Mouse (Mus musculus): ENCODE data around the gene 4932438H23Rik. TPM values are rescaled to one million over a fixed set of nuclear protein-coding genes. Genes with fewer than 3 reads are reported as not detected.
"Not testable (repeated sequence)": the region's sequence is repeated elsewhere in the genome, so short reads cannot be mapped to it uniquely, and the experiment has no call there.

Gene 4932438H23Rik
- polyA plus RNA-seq, 1 experiment from 2014 or later, result 0.13 TPM

DNA sequence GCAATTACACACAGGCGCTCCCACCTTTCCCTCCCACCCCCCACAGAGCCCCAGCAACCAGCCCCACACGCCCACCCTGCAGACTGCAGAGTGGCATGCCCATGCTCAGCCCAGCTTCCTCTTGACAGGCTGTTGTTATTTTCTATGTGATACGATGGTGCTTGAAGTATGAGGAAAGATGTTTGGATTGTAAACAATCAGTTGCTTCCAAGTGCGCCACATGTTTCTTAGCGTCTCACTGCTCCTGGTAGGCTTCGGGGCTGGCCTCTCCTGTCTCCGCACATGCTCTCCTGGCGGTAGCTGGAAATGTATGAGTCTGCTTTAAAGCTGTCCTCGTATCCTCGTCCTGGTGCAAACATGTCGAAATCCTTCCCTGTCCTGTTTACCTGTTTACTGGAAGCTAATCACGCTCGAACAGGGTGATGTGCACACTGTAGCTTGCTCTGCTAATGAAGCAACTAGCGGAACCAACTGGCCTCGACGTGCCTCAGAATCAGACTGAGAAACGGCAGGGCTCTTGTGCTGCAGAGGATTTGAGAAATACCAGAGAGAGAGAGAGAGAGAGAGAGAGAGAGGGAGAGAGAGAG is 9.6 kb downstream of the 4932438H23Rik start:
- Histone ChIP-seq H3K4me1 (ENCODE audit: control insufficient read depth, insufficient read depth, low read length) (no peaks in the 10 kb centered on the region), H3K36me3 (ENCODE audit: control insufficient read depth, insufficient read depth, low read length) (no peaks in the 10 kb centered on the region), H3K27me3 (ENCODE audit: control insufficient read depth, insufficient read depth, low read length) (no peaks in the 10 kb centered on the region), H3K9ac (ENCODE audit: low read length) (no peak overlapping the region), H3K27ac (ENCODE audit: low read length) (no peak overlapping the region), H3K4me2 (ENCODE audit: low read depth, low read length) (no peak overlapping the region), H3K4me3 (replicated peaks; ENCODE audit: low read length) (no peak overlapping the region), H3K9me3 (replicated peaks; ENCODE audit: control insufficient read depth, low read length) (no peaks in the 10 kb centered on the region)
- no peak for ATAC-seq (ENCODE audit: insufficient read depth, low FRiP score)
- WGBS, result 53% methylated on average over 17 of the region's 17 CpGs

GRCm38 (mm10) chr16:91084307-91085238 is 10.3 kb downstream of the 4932438H23Rik start:
- Histone ChIP-seq H3K4me2 (ENCODE audit: low read depth, low read length) (no peak overlapping the region), H3K4me1 (ENCODE audit: control insufficient read depth, insufficient read depth, low read length) (no peaks in the 10 kb centered on the region), H3K27ac (ENCODE audit: low read length) (no peak overlapping the region), H3K36me3 (ENCODE audit: control insufficient read depth, insufficient read depth, low read length) (no peaks in the 10 kb centered on the region), H3K27me3 (ENCODE audit: control insufficient read depth, insufficient read depth, low read length) (no peaks in the 10 kb centered on the region; the same call in 1 of the 2 replicates), H3K9me3 (replicated peaks; ENCODE audit: control insufficient read depth, low read length) (no peaks in the 10 kb centered on the region), H3K9ac (ENCODE audit: low read length) (no peak overlapping the region), H3K4me3 (replicated peaks; ENCODE audit: low read length) (no peak overlapping the region)
- 81% methylated on average over 21 of the region's 21 CpGs for WGBS
- ATAC-seq (ENCODE audit: insufficient read depth, low FRiP score), result no peak

GRCm38 (mm10) chr16:91083002-91083646 is 11.8 kb downstream of the 4932438H23Rik start:
- no peak overlapping the region for H3K27ac ChIP-seq (ENCODE audit: low read length)
- no peaks in the 10 kb centered on the region for H3K36me3 ChIP-seq (ENCODE audit: control insufficient read depth, insufficient read depth, low read length)
- no peak overlapping the region for H3K4me3 ChIP-seq (replicated peaks; ENCODE audit: low read length)
- no peaks in the 10 kb centered on the region; the same call in 1 of the 2 replicates for H3K27me3 ChIP-seq (ENCODE audit: control insufficient read depth, insufficient read depth, low read length)
- H3K4me2 ChIP-seq (ENCODE audit: low read depth, low read length), result no peak overlapping the region
- H3K4me1 ChIP-seq (ENCODE audit: control insufficient read depth, insufficient read depth, low read length), result no peaks in the 10 kb centered on the region
- no peaks in the 10 kb centered on the region for H3K9me3 ChIP-seq (replicated peaks; ENCODE audit: control insufficient read depth, low read length)
- H3K9ac ChIP-seq (ENCODE audit: low read length), result no peak overlapping the region
- no peak for ATAC-seq (ENCODE audit: insufficient read depth, low FRiP score)
- WGBS, result 57% methylated on average over 4 of the region's 4 CpGs

GRCm38 (mm10) chr16:91081508-91081907 is 13.4 kb downstream of the 4932438H23Rik start:
- no peaks in the 10 kb centered on the region; the same call in 1 of the 2 replicates for H3K27me3 ChIP-seq (ENCODE audit: control insufficient read depth, insufficient read depth, low read length)
- no peaks in the 10 kb centered on the region for H3K9me3 ChIP-seq (replicated peaks; ENCODE audit: control insufficient read depth, low read length)
- H3K4me2 ChIP-seq (ENCODE audit: low read depth, low read length), result no peak overlapping the region
- no peaks in the 10 kb centered on the region for H3K4me1 ChIP-seq (ENCODE audit: control insufficient read depth, insufficient read depth, low read length)
- ATAC-seq (ENCODE audit: insufficient read depth, low FRiP score), result no peak
- 22% methylated on average over 11 of the region's 12 CpGs for WGBS
- H3K9ac ChIP-seq (ENCODE audit: low read length), result no peak overlapping the region
- no peak overlapping the region for H3K4me3 ChIP-seq (replicated peaks; ENCODE audit: low read length)
- no peak overlapping the region for H3K27ac ChIP-seq (ENCODE audit: low read length)
- no peaks in the 10 kb centered on the region for H3K36me3 ChIP-seq (ENCODE audit: control insufficient read depth, insufficient read depth, low read length)

GRCm38 (mm10) chr16:91076180-91076579 is 18.7 kb downstream of the 4932438H23Rik start:
- no peak for ATAC-seq (ENCODE audit: insufficient read depth, low FRiP score)
- Histone ChIP-seq H3K27me3 (ENCODE audit: control insufficient read depth, insufficient read depth, low read length) (no peaks in the 10 kb centered on the region; the same call in 1 of the 2 replicates), H3K9me3 (replicated peaks; ENCODE audit: control insufficient read depth, low read length) (no peaks in the 10 kb centered on the region), H3K4me2 (ENCODE audit: low read depth, low read length) (no peak overlapping the region), H3K9ac (ENCODE audit: low read length) (no peak overlapping the region), H3K4me1 (ENCODE audit: control insufficient read depth, insufficient read depth, low read length) (no peaks in the 10 kb centered on the region), H3K4me3 (replicated peaks; ENCODE audit: low read length) (no peak overlapping the region), H3K36me3 (ENCODE audit: control insufficient read depth, insufficient read depth, low read length) (no peaks in the 10 kb centered on the region), H3K27ac (ENCODE audit: low read length) (no peak overlapping the region)
- WGBS, result 69% methylated on average over 5 of the region's 5 CpGs

DNA sequence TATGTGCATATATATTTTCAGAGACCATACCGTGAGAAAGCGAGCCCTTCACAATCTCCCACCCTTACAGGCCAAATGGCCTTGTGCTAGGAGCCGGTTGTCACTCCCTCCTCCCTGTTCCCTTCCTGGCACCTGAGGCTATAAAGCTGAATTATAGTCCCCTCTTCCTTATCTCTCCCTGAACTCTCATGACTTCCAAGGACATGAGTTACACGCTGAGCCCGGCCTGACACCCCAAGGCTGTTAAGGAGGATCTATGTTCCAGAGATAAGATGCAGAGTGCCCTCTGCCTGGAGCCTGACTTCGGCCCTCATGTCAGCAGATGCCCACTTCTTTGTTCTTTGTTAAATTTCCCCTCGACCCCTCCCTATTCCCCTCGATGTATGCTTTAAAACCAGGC is 19.5 kb downstream of the 4932438H23Rik start:
- 82% methylated on average over 8 of the region's 8 CpGs for WGBS
- not testable (repeated sequence) for H3K4me1 ChIP-seq (ENCODE audit: control insufficient read depth, insufficient read depth, low read length); H3K27me3 ChIP-seq (ENCODE audit: control insufficient read depth, insufficient read depth, low read length); H3K9ac ChIP-seq (ENCODE audit: low read length); H3K27ac ChIP-seq (ENCODE audit: low read length); ATAC-seq (ENCODE audit: insufficient read depth, low FRiP score); H3K36me3 ChIP-seq (ENCODE audit: control insufficient read depth, insufficient read depth, low read length); H3K9me3 ChIP-seq (replicated peaks; ENCODE audit: control insufficient read depth, low read length); H3K4me3 ChIP-seq (replicated peaks; ENCODE audit: low read length); H3K4me2 ChIP-seq (ENCODE audit: low read depth, low read length)

- no peak overlapping the region for H3K4me3 ChIP-seq (replicated peaks; ENCODE audit: low read length)
- H3K27ac ChIP-seq (ENCODE audit: low read length), result no peak overlapping the region
- no peak overlapping the region; the same call in 1 of the 2 replicates for H3K9ac ChIP-seq (ENCODE audit: low read length)
- H3K27me3 ChIP-seq (ENCODE audit: control insufficient read depth, insufficient read depth, low read length), result no peaks in the 10 kb centered on the region
- WGBS, result 28% methylated on average over 24 of the region's 24 CpGs
- no peaks in the 10 kb centered on the region for H3K9me3 ChIP-seq (replicated peaks; ENCODE audit: control insufficient read depth, low read length)
- peak; percentile 95 for ATAC-seq (ENCODE audit: insufficient read depth, low FRiP score)
- peak overlapping the region; percentile 36 for H3K4me2 ChIP-seq (ENCODE audit: low read depth, low read length)
- no peaks in the 10 kb centered on the region; the same call in 1 of the 2 replicates for H3K4me1 ChIP-seq (ENCODE audit: control insufficient read depth, insufficient read depth, low read length)
- no peaks in the 10 kb centered on the region for H3K36me3 ChIP-seq (ENCODE audit: control insufficient read depth, insufficient read depth, low read length)
Observed at GRCm38 (mm10) chr16:91073163-91073892, 21.6 kb downstream of the 4932438H23Rik start.

DNA sequence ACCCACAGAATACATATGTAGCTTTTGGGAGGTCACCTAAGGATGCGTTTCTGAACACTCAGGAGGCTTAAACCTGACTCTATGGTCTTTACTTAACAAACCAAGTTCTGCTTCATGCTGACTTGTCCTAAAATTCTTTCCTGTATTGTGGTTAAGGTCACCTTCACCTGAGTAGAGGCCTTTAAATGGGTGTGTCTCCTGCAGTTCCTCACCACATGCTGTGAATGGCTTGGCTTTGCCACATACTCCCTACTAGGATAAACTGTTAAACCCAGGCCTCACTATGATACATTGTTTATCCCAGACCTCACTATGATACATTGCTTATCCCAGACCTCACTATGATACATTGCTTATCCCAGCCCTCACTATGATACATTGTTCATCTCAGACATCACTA is 22.7 kb downstream of the 4932438H23Rik start:
- no peak overlapping the region for H3K4me3 ChIP-seq (replicated peaks; ENCODE audit: low read length)
- no peak overlapping the region for H3K27ac ChIP-seq (ENCODE audit: low read length)
- ATAC-seq (ENCODE audit: insufficient read depth, low FRiP score), result no peak
- H3K36me3 ChIP-seq (ENCODE audit: control insufficient read depth, insufficient read depth, low read length), result no peaks in the 10 kb centered on the region
- H3K9me3 ChIP-seq (replicated peaks; ENCODE audit: control insufficient read depth, low read length), result no peaks in the 10 kb centered on the region
- no peak overlapping the region for H3K4me2 ChIP-seq (ENCODE audit: low read depth, low read length)
- no peaks in the 10 kb centered on the region for H3K27me3 ChIP-seq (ENCODE audit: control insufficient read depth, insufficient read depth, low read length)
- 97% methylated on average over 1 of the region's 1 CpGs for WGBS
- H3K4me1 ChIP-seq (ENCODE audit: control insufficient read depth, insufficient read depth, low read length), result no peaks in the 10 kb centered on the region; the same call in 1 of the 2 replicates
- H3K9ac ChIP-seq (ENCODE audit: low read length), result no peak overlapping the region
